8 mouse cellular contexts compared by ENCODE assay signal in genomic region chr6:40324897-40325841, GRCm38 (mm10). TPM values are rescaled to one million over a fixed set of nuclear protein-coding genes. Genes with fewer than 3 reads are reported as not detected.
DNase-seq lines count a peak whose midpoint lies in the region; ATAC-seq and TF ChIP-seq lines count a peak whose summit lies in the region.

TSS of gene Agk (plus strand) at chr6:40325172.

- TF ChIP-seq CTCF in bone marrow, adult 2 months (IDR thresholded peaks at IDR 0.05; ENCODE audit: control insufficient read depth, insufficient read depth, low read length), result 0 out of 2 replicates have a peak, but pooled peaks have one; percentile 13
- no peak for TF ChIP-seq CTCF in embryonic fibroblast, embryonic 13.5 days (IDR thresholded peaks at IDR 0.05; ENCODE audit: borderline replicate concordance, insufficient read depth, low read length)

- ATAC-seq in kidney, embryonic 15.5 days (replicated peaks; ENCODE audit: low FRiP score), result peak; percentile 97
- peak; percentile 83 for ATAC-seq in monocyte, adult 5-6 weeks (replicated peaks; ENCODE audit: insufficient number of reproducible peaks, low FRiP score, low TSS enrichment, poor library complexity, severe bottlenecking)

- no peaks in the 10 kb centered on the region; the same call in 1 of the 2 replicates for H3K4me1 ChIP-seq in bone marrow, adult 2 months (ENCODE audit: control insufficient read depth, insufficient read depth, low read length)
- H3K4me1 ChIP-seq in embryonic fibroblast, embryonic 13.5 days (ENCODE audit: control insufficient read depth, insufficient read depth, low read length), result peaks cover 4% of the 10 kb centered on the region; the same call in 1 of the 2 replicates
- H3K4me1 ChIP-seq in heart, embryonic 10.5 days, result no peaks in the 10 kb centered on the region
- H3K4me1 ChIP-seq in kidney, embryonic 15.5 days, result peaks cover 9% of the 10 kb centered on the region

- H3K36me3 ChIP-seq in heart, embryonic 10.5 days, result peaks cover 7% of the 10 kb centered on the region
- peaks cover 9% of the 10 kb centered on the region for H3K36me3 ChIP-seq in kidney, embryonic 15.5 days

- H3K4me3 ChIP-seq in bone marrow, adult 2 months (replicated peaks; ENCODE audit: control insufficient read depth, low read depth, low read length), result peak within 1 kb of the TSS; percentile 85
- H3K4me3 ChIP-seq in embryonic fibroblast, embryonic 13.5 days (ENCODE audit: insufficient read depth, low read length), result peak within 1 kb of the TSS; percentile 82
- peak within 1 kb of the TSS; percentile 83 for H3K4me3 ChIP-seq in heart, embryonic 10.5 days
- H3K4me3 ChIP-seq in kidney, embryonic 15.5 days (replicated peaks), result peak within 1 kb of the TSS; percentile 88

- H3K9me3 ChIP-seq in heart, embryonic 10.5 days, result no peaks in the 10 kb centered on the region
- H3K9me3 ChIP-seq in kidney, embryonic 15.5 days (replicated peaks), result no peaks in the 10 kb centered on the region

- peak within 1 kb of the TSS; percentile 77 for H3K9ac ChIP-seq in kidney, embryonic 15.5 days

- peak within 1 kb of the TSS; percentile 59 for H3K4me2 ChIP-seq in kidney, embryonic 15.5 days

- H3K27ac ChIP-seq in bone marrow, adult 2 months (ENCODE audit: control insufficient read depth, insufficient read depth, low read depth, low read length, poor library complexity), result peak within 1 kb of the TSS; percentile 72
- peak within 1 kb of the TSS; percentile 77 for H3K27ac ChIP-seq in embryonic fibroblast, embryonic 13.5 days (ENCODE audit: insufficient read depth, low read length)
- H3K27ac ChIP-seq in heart, embryonic 10.5 days, result peak within 1 kb of the TSS; percentile 97
- H3K27ac ChIP-seq in kidney, embryonic 15.5 days, result peak within 1 kb of the TSS; percentile 96

- no peaks in the 10 kb centered on the region for H3K27me3 ChIP-seq in heart, embryonic 10.5 days (ENCODE audit: insufficient read depth, poor library complexity, severe bottlenecking)
- H3K27me3 ChIP-seq in kidney, embryonic 15.5 days, result no peaks in the 10 kb centered on the region

- TF ChIP-seq POLR2A in bone marrow, adult 2 months (IDR thresholded peaks at IDR 0.05; ENCODE audit: borderline replicate concordance, control insufficient read depth, low read depth, low read length), result peak; percentile 85; the same call in 1 of the 2 replicates
- peak; percentile 89 for TF ChIP-seq POLR2A in embryonic fibroblast, embryonic 13.5 days (IDR thresholded peaks at IDR 0.05; ENCODE audit: low read depth, low read length)

- 2% methylated on average over 51 of the region's 52 CpGs for WGBS in bone marrow, adult 2 months
- 3% methylated on average over 52 of the region's 52 CpGs for WGBS in heart, embryonic 10.5 days
- 2% methylated on average over 52 of the region's 52 CpGs for WGBS in kidney, embryonic 15.5 days

- peak; percentile 87 for DNase-seq in 416B (ENCODE audit: low read depth)
- peak; percentile 88 for DNase-seq in heart, embryonic 10.5 days (ENCODE audit: low spot score)
- peak; percentile 74 for DNase-seq in liver
- DNase-seq in spleen, postnatal 4 days (ENCODE audit: low spot score in 2 of 2), result peak; percentile 67 to 86

RNA-seq across cellular contexts. Expression of gene Agk, which starts in this region (rescaled TPM):
- polyA plus RNA-seq in bone marrow, adult 2 months (2011; ENCODE audit: insufficient read depth, insufficient read length, low replicate concordance, missing spikeins), result 3.5 and 4.9 TPM in 2 replicates
- polyA plus RNA-seq in embryonic fibroblast, embryonic 13.5 days (2011; ENCODE audit: insufficient read length, low read depth, missing spikeins), result 18.3 and 21.3 TPM in 2 replicates
- 45.7 and 50.8 TPM in 2 replicates for polyA plus RNA-seq in heart, embryonic 10.5 days (2016; fragmentation: Nextera tagmentation; extraction: Ambion mirVana)
- 44.8 and 46.8 TPM in 2 replicates for polyA plus RNA-seq in kidney, embryonic 15.5 days (2015; fragmentation: Nextera tagmentation; extraction: Ambion mirVana)
- total RNA-seq in monocyte, adult 5-6 weeks (2017), result 12.5 to 16.8 TPM (median 12.7 TPM) in 3 replicates

Comparison
In these comparisons a context has a peak if more than half of its experiments do, and no peak if none do; other contexts are left out.
1. Peak in every context shown above with its lines: DNase-seq, ATAC-seq, H3K4me3 ChIP-seq and H3K27ac ChIP-seq.